Mouse (Mus musculus) small intestine, adult 10 weeks (tissue): ENCODE results near the gene Rnasel. TPM values are rescaled to one million over a fixed set of nuclear protein-coding genes. Genes with fewer than 3 reads are reported as not detected.

ENCODE experiments used
- polyA plus RNA-seq: library from polyadenylated mRNA; stranded (reverse); fragments of 350-450 nt; fragmentation: Illumina TruSeq; extraction: RNeasy Lipid Tissue Mini Kit (QIAGEN cat#74804); gene quantifications from one replicate; pipeline ENCODE4 v1.2.3, GENCODE M21; 2014; ENCODE audit warnings: low replicate concordance

Gene Rnasel
- 148 TPM for polyA plus RNA-seq

DNA sequence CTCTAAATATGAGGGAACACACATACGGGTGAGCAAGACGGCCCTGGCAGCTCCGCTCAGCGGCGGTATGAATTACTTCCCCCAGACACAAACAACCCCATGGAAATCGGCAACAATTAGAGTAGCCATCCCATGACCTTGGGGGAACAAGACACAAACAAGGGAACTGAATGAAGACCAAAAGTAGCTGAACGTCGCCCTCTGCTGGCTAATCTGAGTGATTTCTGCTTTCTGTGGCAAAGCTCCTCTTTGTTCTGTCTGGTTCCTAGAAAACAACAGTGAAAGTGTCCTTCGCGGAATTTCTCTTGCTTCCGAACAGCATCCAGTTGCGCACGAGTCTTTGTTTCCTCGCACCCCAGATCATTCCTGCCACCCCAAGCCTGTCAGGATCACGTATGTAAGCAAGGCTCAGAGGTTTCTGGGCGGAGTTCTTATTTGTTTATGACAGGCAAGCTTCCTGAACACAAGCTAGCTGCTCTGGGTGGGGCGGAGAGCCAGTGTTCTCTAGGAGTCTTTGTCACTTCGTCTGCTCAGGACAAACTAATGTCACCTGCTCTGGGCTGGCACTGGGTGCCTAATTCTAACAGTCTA, at the start of gene Rnasel:
TSS of gene Rnasel (plus strand) at position 216 of the 591 bp plus-strand sequence.

GRCm38 (mm10) chr1:153740145-153740544, 9.1 kb upstream of the Rnasel start, which contains the start of gene Rgs16:
Rgs16 (plus strand) TSS chr1:153740349.

Other genes starting within 250 kb of the Rnasel start
- 12.4 TPM for gene Npl, start 199.4 kb upstream of the Rnasel start, polyA plus RNA-seq
- gene Rgs8, start 96.4 kb upstream of the Rnasel start, polyA plus RNA-seq = not detected
- not detected for gene Rgs16, start 9.1 kb upstream of the Rnasel start, polyA plus RNA-seq
- gene Rgsl1, start 94.7 kb downstream of the Rnasel start, polyA plus RNA-seq = not detected
- not detected for gene Teddm1b, start 124.9 kb downstream of the Rnasel start, polyA plus RNA-seq
- not detected for gene Teddm1a, start 142.3 kb downstream of the Rnasel start, polyA plus RNA-seq
- 36.3 TPM for gene Glul, start 150.5 kb downstream of the Rnasel start, polyA plus RNA-seq
- 0.19 TPM for gene Teddm2, start 150.8 kb downstream of the Rnasel start, polyA plus RNA-seq